In the genomic region with DNA sequence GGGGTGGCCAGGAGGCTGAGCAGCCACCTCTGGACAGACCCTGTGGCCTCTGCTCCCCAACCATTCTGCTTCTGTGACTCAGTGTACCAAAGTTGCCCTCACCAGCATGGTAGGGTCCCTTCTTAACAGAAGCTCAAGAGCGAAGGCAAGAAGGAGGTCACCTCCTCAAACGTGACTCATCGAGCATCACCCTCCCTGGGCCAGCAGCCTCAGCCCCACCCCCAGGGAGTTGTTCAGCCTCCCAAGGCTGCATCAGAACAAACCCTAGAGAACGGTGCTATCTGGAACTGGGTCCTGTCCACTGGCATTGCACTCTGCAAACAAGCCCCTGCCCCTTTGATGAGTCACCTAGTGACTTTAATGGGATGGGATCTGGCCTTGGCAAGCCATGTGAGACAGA, we compare ENCODE assay signal across 20 mouse cellular contexts. TPM values are rescaled to one million over a fixed set of nuclear protein-coding genes. Genes with fewer than 3 reads are reported as not detected.
DNase-seq lines count a peak whose midpoint lies in the region; ATAC-seq and TF ChIP-seq lines count a peak whose summit lies in the region.
"Had no signal": no experiment of that assay in that cellular context is flagged by ENCODE, and none has a peak within 500 bp of the region (broad histone marks: within the 10 kb centered on the region; RNA-seq: fewer than 3 reads in every experiment).

No protein-coding gene starts in this region.

- no peaks in the 10 kb centered on the region for H3K9me3 ChIP-seq in midbrain, embryonic 10.5 days (replicated peaks)
- no peaks in the 10 kb centered on the region for H3K9me3 ChIP-seq in midbrain, postnatal 0 days (ENCODE audit: low read length)
- no peaks in the 10 kb centered on the region for H3K9me3 ChIP-seq in stomach, postnatal 0 days (ENCODE audit: control insufficient read depth, low read length)
- H3K9me3 ChIP-seq: embryonic facial prominence, embryonic 10.5 days; forebrain, embryonic 10.5 days; limb, embryonic 15.5 days had no signal

- peaks cover 2% of the 10 kb centered on the region; the same call in 1 of the 2 replicates for H3K27me3 ChIP-seq in heart, adult 2 months (ENCODE audit: control insufficient read depth, insufficient read depth, low read length)
- peaks cover 3% of the 10 kb centered on the region; the same call in 1 of the 2 replicates for H3K27me3 ChIP-seq in midbrain, embryonic 10.5 days (ENCODE audit: low read depth, poor library complexity, severe bottlenecking)
- no peaks in the 10 kb centered on the region for H3K27me3 ChIP-seq in midbrain, postnatal 0 days (ENCODE audit: insufficient read depth, low read length)
- H3K27me3 ChIP-seq in stomach, postnatal 0 days (ENCODE audit: control insufficient read depth, insufficient read depth, low read length): no peaks in the 10 kb centered on the region
- H3K27me3 ChIP-seq: limb, embryonic 15.5 days had no signal

- DNase-seq in heart, adult 11 months: peak; percentile 92
- no peak for DNase-seq in heart, adult 2 months
- DNase-seq in midbrain, embryonic 10.5 days (ENCODE audit: low spot score): no peak
- no peak for DNase-seq in midbrain, postnatal 0 days (ENCODE audit: low spot score)
- DNase-seq in adrenal gland, adult 2 months: peak; percentile 84
- DNase-seq in stomach, postnatal 0 days (ENCODE audit: low spot score): no peak
- DNase-seq in right cerebral cortex, postnatal 4 days: no peak
- DNase-seq: kidney, adult 2 months; right cerebral cortex, adult 18-20 months had no signal

- intact Hi-C loops in heart, adult 2 months (cut with DNase I): no loop called here

- TF ChIP-seq EP300 in heart, adult 2 months (IDR thresholded peaks at IDR 0.05; ENCODE audit: insufficient read depth, low read depth, low read length): no peak
- TF ChIP-seq EP300 in stomach, postnatal 0 days (optimal IDR thresholded peaks at IDR 0.05): no peak

- no peak overlapping the region for H3K4me3 ChIP-seq in heart, adult 2 months
- no peak overlapping the region for H3K4me3 ChIP-seq in midbrain, embryonic 10.5 days
- no peak overlapping the region for H3K4me3 ChIP-seq in midbrain, postnatal 0 days (ENCODE audit: low read depth, low read length)
- H3K4me3 ChIP-seq in stomach, postnatal 0 days (ENCODE audit: low read depth, low read length): no peak overlapping the region
- H3K4me3 ChIP-seq: embryonic facial prominence, embryonic 10.5 days; forebrain, embryonic 10.5 days; limb, embryonic 15.5 days had no signal

- H3K36me3 ChIP-seq in heart, adult 2 months (ENCODE audit: control insufficient read depth, insufficient read depth, low read length): no peaks in the 10 kb centered on the region
- H3K36me3 ChIP-seq in midbrain, embryonic 10.5 days: no peaks in the 10 kb centered on the region
- H3K36me3 ChIP-seq in midbrain, postnatal 0 days (ENCODE audit: insufficient read depth, low read length): no peaks in the 10 kb centered on the region
- no peaks in the 10 kb centered on the region for H3K36me3 ChIP-seq in stomach, postnatal 0 days (ENCODE audit: control insufficient read depth, insufficient read depth, low read length)
- H3K36me3 ChIP-seq: embryonic facial prominence, embryonic 10.5 days; forebrain, embryonic 10.5 days; limb, embryonic 15.5 days had no signal

- H3K4me2 ChIP-seq in midbrain, postnatal 0 days (ENCODE audit: low read depth, low read length, poor library complexity, severe bottlenecking): no peak overlapping the region
- H3K4me2 ChIP-seq in stomach, postnatal 0 days (replicated peaks; ENCODE audit: low read depth): no peak overlapping the region
- H3K4me2 ChIP-seq: heart, embryonic 11.5 days; limb, embryonic 15.5 days had no signal

- no peaks in the 10 kb centered on the region for H3K79me2 ChIP-seq in heart, adult 2 months (replicated peaks; ENCODE audit: control insufficient read depth, insufficient read depth, low read length)

- no peak overlapping the region for H3K9ac ChIP-seq in heart, adult 2 months (ENCODE audit: low read depth, low read length)
- no peak overlapping the region for H3K9ac ChIP-seq in midbrain, postnatal 0 days (replicated peaks; ENCODE audit: low read length, poor library complexity, severe bottlenecking)
- H3K9ac ChIP-seq in stomach, postnatal 0 days (ENCODE audit: low read length): no peak overlapping the region
- H3K9ac ChIP-seq: limb, embryonic 15.5 days; lung, embryonic 14.5 days had no signal

- ATAC-seq in midbrain, postnatal 0 days (ENCODE audit: low FRiP score): no peak
- 0 out of 2 replicates have a peak, but pooled peaks have one; percentile 16 for ATAC-seq in stomach, postnatal 0 days (ENCODE audit: low FRiP score, low TSS enrichment)
- no peak for ATAC-seq in erythroblast, adult 5-6 weeks (replicated peaks; ENCODE audit: low FRiP score, poor library complexity, severe bottlenecking)

- 55% methylated on average over 4 of the region's 4 CpGs for WGBS in heart, adult 2 months
- 86% methylated on average over 4 of the region's 4 CpGs for WGBS in midbrain, embryonic 10.5 days
- 86% methylated on average over 4 of the region's 4 CpGs for WGBS in midbrain, postnatal 0 days
- WGBS in stomach, postnatal 0 days: 45% methylated on average over 4 of the region's 4 CpGs

- no peak for TF ChIP-seq POLR2A in heart, adult 2 months (IDR thresholded peaks at IDR 0.05; ENCODE audit: insufficient read depth, low read depth, low read length)

- H3K27ac ChIP-seq in heart, adult 2 months: no peak overlapping the region
- peak overlapping the region; percentile 55; the same call in 1 of the 2 replicates for H3K27ac ChIP-seq in midbrain, embryonic 10.5 days (replicated peaks)
- H3K27ac ChIP-seq in midbrain, postnatal 0 days (ENCODE audit: low read depth, low read length): no peak overlapping the region
- H3K27ac ChIP-seq in stomach, postnatal 0 days (replicated peaks): no peak overlapping the region
- H3K27ac ChIP-seq: embryonic facial prominence, embryonic 10.5 days; limb, embryonic 15.5 days had no signal

- TF ChIP-seq CTCF in heart, adult 2 months (IDR thresholded peaks at IDR 0.05): no peak
- no peak for TF ChIP-seq CTCF in midbrain, postnatal 0 days (IDR thresholded peaks at IDR 0.05)
- TF ChIP-seq CTCF in stomach, postnatal 0 days (IDR thresholded peaks at IDR 0.05; ENCODE audit: low read depth): no peak

- H3K4me1 ChIP-seq in heart, adult 2 months (ENCODE audit: control insufficient read depth, insufficient read depth, low read length): no peaks in the 10 kb centered on the region; the same call in 1 of the 2 replicates
- H3K4me1 ChIP-seq in midbrain, embryonic 10.5 days: peaks cover 11% of the 10 kb centered on the region
- H3K4me1 ChIP-seq in midbrain, postnatal 0 days (ENCODE audit: insufficient read depth, low read length): no peaks in the 10 kb centered on the region
- H3K4me1 ChIP-seq in stomach, postnatal 0 days (replicated peaks; ENCODE audit: control insufficient read depth, insufficient read depth): no peaks in the 10 kb centered on the region
- H3K4me1 ChIP-seq: limb, embryonic 15.5 days had no signal

RNA-seq across cellular contexts. Expression of a gene that starts 5.8 kb away (rescaled TPM):
- total RNA-seq in heart, adult 2 months (2021): not detected
- polyA plus RNA-seq in heart, adult 2 months (2012; rRNA removed): not detected in 2 replicates
- not detected in 2 replicates for polyA plus RNA-seq in midbrain, embryonic 10.5 days (2016; fragmentation: Nextera tagmentation; extraction: Ambion mirVana)
- total RNA-seq in midbrain, postnatal 0 days (2014; rRNA removed): not detected in 2 replicates
- not detected in 2 replicates for polyA plus RNA-seq in midbrain, postnatal 0 days (2015; fragmentation: Nextera tagmentation; extraction: Ambion mirVana)
- total RNA-seq in adrenal gland, adult 2 months (2021): not detected
- not detected in 2 replicates for polyA plus RNA-seq in adrenal gland, adult 2 months (2012; rRNA removed)
- polyA plus RNA-seq in stomach, postnatal 0 days (2015; fragmentation: Nextera tagmentation; extraction: Ambion mirVana): not detected in 2 replicates
- not detected in 2 replicates for total RNA-seq in erythroblast, adult 5-6 weeks (2015; ENCODE audit: low replicate concordance)
- total RNA-seq in erythroblast, adult 5-6 weeks (2017; ENCODE audit: low replicate concordance): not detected in 2 replicates
- total RNA-seq: layer of hippocampus, adult 18-20 months; left cerebral cortex, adult 8-10 months; neutrophil, adult 5-6 weeks had no signal
- polyA plus RNA-seq: embryonic facial prominence, embryonic 10.5 days; forebrain, embryonic 10.5 days; heart, embryonic 11.5 days; hindbrain, embryonic 11.5 days; kidney, adult 2 months; limb, embryonic 15.5 days; spleen, adult 2 months had no signal

RNA-seq across cellular contexts. Expression of a gene that starts 8.2 kb away (rescaled TPM):
- total RNA-seq in heart, adult 2 months (2021): 1 to 10 TPM; 2.9 to 4.0 TPM
- 10.8 and 16.4 TPM in 2 replicates for polyA plus RNA-seq in heart, adult 2 months (2012; rRNA removed)
- 0.37 and 0.63 TPM in 2 replicates for polyA plus RNA-seq in midbrain, embryonic 10.5 days (2016; fragmentation: Nextera tagmentation; extraction: Ambion mirVana)
- 5.5 and 6.8 TPM in 2 replicates for total RNA-seq in midbrain, postnatal 0 days (2014; rRNA removed)
- polyA plus RNA-seq in midbrain, postnatal 0 days (2015; fragmentation: Nextera tagmentation; extraction: Ambion mirVana): 4.6 and 5.0 TPM in 2 replicates
- 1 to 10 TPM; 1.2 to 2.8 TPM for total RNA-seq in adrenal gland, adult 2 months (2021)
- polyA plus RNA-seq in adrenal gland, adult 2 months (2012; rRNA removed): 6.9 and 8.4 TPM in 2 replicates
- 9.3 and 9.8 TPM in 2 replicates for polyA plus RNA-seq in stomach, postnatal 0 days (2015; fragmentation: Nextera tagmentation; extraction: Ambion mirVana)
- not detected in 2 replicates for total RNA-seq in erythroblast, adult 5-6 weeks (2015; ENCODE audit: low replicate concordance)
- not detected in 2 replicates for total RNA-seq in erythroblast, adult 5-6 weeks (2017; ENCODE audit: low replicate concordance)
- total RNA-seq: neutrophil, adult 5-6 weeks had no signal

RNA-seq across cellular contexts. Expression of a gene that starts 25.1 kb away (rescaled TPM):
- 1 to 10 TPM; 1.9 to 3.0 TPM for total RNA-seq in heart, adult 2 months (2021)
- polyA plus RNA-seq in heart, adult 2 months (2012; rRNA removed): 7.9 and 8.7 TPM in 2 replicates
- 5.4 and 6.8 TPM in 2 replicates for polyA plus RNA-seq in midbrain, embryonic 10.5 days (2016; fragmentation: Nextera tagmentation; extraction: Ambion mirVana)
- total RNA-seq in midbrain, postnatal 0 days (2014; rRNA removed): 2.8 and 4.1 TPM in 2 replicates
- polyA plus RNA-seq in midbrain, postnatal 0 days (2015; fragmentation: Nextera tagmentation; extraction: Ambion mirVana): 1.5 TPM in 2 replicates
- total RNA-seq in adrenal gland, adult 2 months (2021): 10 to 100 TPM; 11.2 to 12.5 TPM
- 14.5 and 17.9 TPM in 2 replicates for polyA plus RNA-seq in adrenal gland, adult 2 months (2012; rRNA removed)
- 5.3 and 5.8 TPM in 2 replicates for polyA plus RNA-seq in stomach, postnatal 0 days (2015; fragmentation: Nextera tagmentation; extraction: Ambion mirVana)
- 3.8 and 4.6 TPM in 2 replicates for total RNA-seq in erythroblast, adult 5-6 weeks (2015; ENCODE audit: low replicate concordance)
- total RNA-seq in erythroblast, adult 5-6 weeks (2017; ENCODE audit: low replicate concordance): 1.3 and 2.2 TPM in 2 replicates

Comparison
In these comparisons a context has a peak if more than half of its experiments do, and no peak if none do; other contexts are left out.
1. DNase-seq: peak in heart, adult 11 months (single experiment) and adrenal gland, adult 2 months (single experiment); none in heart, adult 2 months (0 of 2), midbrain, embryonic 10.5 days (single experiment), midbrain, postnatal 0 days (single experiment), stomach, postnatal 0 days (single experiment) and right cerebral cortex, postnatal 4 days (single experiment).